Mouse (Mus musculus) right cerebral cortex, postnatal 10 days (tissue): Measurements from ENCODE around the gene Stum.

Experiments
- DNase-seq, 2 experiments: peaks; one replicate each; pipeline ENCODE4 v3.0.0; 2021; ENCODE audit warnings: low spot score in 2 of 2

The Stum gene

DNA sequence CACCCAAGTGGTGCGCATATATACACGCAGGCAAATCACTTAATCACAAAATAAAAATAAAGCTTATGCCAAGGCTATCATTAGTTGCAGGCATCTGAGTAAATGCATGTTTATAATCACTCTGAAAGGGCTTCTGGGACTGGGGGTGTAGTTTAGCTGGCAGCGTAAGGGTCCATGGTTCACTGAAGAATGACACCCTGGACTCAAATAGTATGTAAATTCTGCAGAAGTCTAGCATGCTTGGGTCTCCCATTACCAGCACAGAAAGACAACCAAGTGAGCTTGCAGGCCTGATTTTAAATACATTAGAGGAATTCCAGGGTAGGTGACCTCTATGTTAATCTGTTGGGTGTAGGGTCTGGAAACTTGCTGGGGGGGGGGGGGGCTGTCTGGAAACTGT is 16.5 kb upstream of the Stum start:
- no peak for DNase-seq

DNA sequence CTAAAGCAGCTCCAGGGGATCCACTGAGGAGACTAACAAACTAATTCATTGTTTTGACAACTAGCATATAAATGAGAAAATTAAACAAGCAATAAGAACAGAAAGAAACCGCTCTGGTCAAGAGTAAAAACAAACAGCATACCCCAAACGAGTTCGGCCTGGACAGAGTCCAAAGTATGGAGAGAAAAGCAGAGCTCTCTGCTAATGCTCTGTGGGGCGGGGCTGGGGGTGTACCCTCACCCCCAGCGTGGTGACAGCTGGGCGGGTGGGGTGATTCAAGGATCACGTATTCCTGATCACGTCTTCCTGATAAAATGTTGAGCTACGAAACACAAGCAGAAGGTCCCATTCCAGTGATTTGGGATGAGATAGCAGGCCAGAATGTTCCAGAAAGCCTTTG is 9.5 kb upstream of the Stum start:
- no peak for DNase-seq

DNA sequence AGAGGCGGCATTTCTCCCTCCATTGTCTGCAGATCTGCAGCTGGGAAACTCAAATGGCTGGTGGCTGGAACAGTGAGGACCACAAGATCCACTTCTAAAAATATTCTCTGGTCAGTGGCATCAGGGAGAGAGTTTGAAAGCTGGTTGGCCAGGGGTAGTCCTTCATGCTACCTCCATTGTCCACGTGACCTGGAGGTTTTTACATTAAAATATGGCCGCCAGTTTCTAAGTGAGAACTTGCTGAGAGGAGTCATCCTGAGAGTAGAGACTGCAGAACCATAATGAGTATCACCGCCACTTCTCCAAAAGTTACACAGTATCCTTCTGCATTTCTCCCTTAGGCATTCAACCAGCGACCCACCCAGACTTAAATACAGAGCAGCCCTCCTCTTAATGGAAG is 2.0 kb upstream of the Stum start:
- DNase-seq: no peak

DNA sequence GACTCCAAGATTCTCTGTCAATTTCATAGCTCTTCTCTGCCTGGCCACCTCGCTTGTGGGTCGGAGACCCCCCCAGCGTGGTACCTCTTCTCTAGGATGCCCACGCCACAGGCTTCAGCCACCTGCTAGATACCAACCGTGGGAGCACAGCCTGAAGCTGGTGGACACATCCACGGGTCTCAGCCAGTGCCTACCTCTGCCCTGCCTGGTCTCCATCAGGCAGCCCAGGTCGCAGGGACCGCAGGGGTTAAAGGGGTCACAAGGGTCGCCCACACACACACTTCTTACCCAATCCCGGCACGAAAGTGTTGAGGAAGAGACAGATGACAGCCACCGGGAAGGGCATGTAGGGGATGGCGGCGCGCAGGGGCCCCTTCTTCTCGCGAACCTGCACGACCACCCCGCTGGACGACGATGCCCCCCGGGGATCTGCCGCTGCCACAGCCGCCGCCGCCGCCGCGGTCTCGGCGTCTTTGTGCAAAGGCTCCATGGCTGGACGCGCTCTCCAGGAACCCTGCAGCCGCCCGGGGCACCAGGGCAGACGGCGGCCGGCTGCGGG is 385 bp downstream of the Stum start:
- peak in 1 of 2 experiments; percentile 57 for DNase-seq

DNA sequence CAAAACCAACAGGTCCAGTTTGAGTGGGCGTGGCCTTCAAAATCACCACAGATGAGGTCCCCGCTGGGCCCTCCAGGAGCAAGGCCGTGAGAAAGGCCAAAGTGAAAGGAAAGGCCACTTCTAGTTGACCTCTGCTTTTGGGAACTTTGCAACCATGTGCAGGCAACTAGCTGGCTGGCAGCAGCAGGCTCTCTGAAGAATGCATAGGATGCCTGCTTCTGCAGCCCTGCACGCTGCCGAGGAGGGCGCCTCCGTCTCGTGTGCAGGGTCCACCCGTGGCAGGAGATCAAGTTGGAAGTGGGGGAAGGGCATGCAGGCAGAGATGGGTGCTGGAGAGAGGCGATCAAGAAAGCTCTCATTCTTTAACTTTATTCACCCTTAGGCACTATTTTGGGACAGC is 1.3 kb downstream of the Stum start:
- peak in 1 of 2 experiments; percentile 57 for DNase-seq

DNA sequence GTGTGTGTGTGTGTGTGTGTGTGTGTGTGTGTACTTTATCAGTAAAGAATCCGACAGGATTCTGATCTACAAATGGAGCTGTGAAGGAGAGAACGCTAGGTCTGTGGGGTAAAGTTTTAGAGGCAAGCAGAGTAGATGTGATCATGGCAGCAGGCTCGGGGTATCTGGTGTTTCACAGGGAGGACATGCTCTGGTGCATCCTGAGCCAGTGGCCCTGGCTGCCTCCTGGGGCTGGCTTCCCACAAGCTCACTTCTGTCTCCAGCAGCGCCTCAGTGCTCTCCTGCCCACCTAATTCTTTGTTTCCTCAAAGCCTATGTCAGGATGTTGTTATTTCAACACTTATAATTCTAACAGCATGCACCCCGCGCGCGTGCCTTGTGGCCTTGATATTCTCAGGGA is 2.0 kb downstream of the Stum start:
- DNase-seq: no peak

DNA sequence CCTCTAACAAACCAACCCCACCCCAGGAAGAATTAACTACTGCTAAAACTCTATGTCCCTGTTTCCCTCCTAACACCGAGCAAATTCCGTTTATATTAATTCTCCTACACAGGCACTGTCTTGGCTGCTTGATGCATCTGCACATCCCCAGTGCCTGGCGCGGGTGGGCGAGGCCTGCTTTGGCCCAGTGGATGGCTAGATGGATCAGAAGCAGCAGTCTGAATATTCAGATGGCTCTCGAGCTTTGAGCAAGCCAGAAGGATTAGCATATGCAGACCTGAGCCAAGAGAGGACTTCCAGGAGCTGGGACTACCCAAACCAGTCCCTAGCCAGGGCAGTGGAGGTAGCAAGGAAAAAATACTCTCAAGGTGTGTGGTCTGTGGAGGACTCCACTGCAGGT is 3.0 kb downstream of the Stum start:
- peak in 1 of 2 experiments; percentile 58 for DNase-seq

DNA sequence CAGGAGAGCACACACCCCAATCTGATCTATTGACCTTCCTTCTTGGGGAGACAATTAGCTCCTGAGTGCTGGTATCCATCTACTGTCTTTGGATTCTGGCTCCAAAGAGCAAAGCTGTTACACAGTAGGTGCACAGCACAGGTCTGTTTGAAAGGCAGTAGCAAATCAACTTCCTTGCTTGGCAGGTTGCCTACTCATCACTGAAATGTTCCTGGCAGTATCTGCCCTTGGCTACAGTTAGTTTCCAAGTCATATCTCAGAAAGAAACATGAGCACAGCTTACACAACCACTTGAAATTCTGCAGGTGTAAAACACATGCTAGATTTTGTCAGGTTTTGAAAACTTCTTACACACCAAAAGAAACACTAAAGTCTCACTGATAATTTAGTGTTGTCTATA is 9.7 kb downstream of the Stum start:
- no peak for DNase-seq

DNA sequence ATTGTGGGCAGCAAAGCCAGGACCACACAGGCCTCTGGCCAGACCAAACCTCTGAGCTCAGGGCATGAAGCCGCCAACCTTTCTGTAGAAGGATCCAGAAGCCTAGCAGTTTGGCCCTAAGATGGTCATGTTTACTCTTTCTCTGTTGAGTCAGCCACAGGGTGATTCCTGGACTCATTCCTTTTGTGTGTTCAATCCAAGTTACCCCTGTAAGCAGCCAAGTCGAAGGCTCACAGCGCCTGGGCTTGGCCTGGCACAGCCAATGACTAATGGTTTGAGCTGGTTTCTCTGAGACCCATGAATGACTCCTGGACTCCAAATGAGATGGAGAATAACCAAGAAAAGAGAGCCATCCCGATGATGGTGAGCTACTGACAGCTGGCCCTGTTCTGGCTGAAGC is 15.3 kb downstream of the Stum start:
- DNase-seq: peak in 1 of 2 experiments; percentile 12

DNA sequence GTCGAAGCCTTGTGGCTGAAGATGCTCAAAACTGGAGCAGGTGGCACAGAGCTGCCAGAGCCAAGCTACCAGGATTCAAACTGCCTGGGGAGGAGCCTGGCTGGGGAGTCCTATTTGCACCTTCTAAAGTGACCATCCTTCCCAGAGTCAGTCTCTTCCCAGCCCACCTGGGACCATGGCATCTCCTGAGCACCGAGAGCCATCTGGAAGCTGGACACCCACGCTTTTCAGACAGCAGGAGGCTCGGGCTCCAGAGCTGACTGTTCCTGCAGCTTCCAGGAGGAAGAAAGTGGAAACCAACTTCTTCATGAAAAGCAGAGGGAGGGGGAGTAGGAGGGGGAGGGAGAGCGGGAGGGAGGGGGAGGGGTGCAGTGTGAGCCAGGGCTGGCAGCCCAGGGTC is 17.7 kb downstream of the Stum start:
- DNase-seq: peak; percentile 53 to 71

DNA sequence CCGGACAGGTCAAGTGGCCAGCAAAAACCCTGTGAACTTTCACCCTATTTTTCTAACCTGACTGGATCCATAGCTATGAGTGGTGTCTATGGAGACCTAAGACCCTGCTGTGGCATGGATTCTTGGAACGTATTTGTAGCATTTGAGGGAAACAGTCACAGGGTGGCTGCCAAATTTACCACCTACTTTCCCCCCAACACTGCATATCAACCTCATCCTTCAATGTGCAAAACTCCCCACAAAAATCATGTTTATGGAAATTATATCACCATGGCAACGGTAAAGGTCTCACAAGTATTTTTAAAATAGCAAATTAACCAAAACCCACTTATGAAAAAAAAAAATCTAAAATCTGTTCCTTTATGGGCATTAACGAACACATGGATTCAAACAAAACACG is 18.9 kb downstream of the Stum start:
- DNase-seq: peak in 1 of 2 experiments; percentile 62

DNA sequence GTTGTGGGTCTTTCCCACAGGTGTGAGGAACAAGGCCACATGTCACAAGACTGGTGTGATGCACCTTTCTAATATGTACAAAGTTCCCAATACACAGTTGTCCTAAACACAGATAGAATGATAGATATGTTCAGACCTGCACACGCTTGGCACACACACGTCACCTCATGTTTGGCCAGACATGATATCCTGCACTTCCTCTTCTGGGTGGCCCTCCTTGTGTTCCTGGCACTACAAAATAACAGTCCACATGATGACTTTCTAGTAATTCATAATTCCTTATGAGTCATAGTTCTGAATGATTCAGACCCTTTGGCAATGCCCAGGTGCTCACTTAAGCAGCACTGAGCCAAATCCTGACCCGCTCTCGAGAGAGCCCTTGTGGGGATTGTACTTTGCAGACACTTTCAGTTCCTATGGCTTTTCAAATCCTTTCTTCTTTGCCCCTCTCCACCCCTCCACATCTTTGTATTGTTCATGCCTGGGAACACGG is 20.3 kb downstream of the Stum start:
- no peak for DNase-seq

DNA sequence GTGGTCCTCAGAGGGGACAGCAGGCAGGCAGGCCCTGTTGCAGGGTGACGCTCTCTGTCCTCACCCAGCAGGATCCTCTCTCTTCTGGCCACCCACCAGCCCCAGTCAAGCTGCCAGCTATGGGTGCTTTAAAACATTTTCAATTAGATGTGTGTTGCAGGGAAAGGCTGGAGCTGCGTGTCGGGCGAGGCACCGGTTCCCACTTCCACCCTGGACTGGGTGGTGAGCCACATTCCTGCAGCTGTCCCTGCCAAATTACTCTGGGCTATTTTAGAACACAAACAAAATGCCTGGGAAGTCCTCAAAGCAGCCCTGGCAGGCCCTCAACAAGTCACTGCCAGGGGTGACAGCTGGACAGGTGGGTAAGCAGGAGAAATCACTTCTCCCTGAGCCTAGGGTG is 20.9 kb downstream of the Stum start:
- peak; percentile 49 to 55 for DNase-seq

DNA sequence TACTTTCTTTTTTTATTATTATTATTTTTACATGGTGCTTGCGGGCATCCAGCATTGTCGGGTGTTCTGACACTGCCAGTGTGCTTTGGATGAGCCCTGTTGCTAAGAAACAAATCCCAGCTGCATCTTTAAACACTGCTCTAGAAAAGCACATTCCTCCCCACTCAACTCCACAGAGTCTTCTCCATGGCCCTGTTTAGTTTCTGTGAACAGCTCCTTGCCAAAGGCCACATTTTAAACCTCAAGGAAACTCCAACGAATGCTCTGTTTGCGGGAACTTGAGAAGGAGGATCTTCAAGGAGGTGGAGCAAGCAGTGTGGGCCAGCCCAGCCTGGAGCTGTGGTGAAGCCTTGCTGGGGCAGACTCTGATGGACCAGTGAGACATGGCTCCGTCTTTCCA is 22.6 kb downstream of the Stum start:
- peak in 1 of 2 experiments; percentile 49 for DNase-seq

DNA sequence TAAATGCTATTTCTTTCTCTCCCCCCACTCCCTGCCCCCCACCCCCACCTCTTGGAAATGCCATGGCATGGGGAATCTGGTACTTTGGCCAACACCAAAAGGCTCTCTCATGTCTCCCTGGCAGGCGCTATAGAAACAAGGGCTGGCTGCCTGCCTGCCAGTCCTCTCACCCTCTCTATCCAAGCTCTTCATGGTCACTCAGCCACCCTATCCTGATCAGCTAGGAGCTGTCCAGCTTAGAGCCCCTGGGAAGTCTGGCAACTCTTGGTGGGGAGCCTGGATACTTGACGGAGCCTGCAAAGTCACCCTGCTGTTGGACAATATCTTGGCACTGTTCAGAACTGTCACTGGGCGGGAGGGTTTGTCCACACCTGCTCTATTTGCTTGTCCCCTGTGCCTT is 24.6 kb downstream of the Stum start:
- no peak for DNase-seq

DNA sequence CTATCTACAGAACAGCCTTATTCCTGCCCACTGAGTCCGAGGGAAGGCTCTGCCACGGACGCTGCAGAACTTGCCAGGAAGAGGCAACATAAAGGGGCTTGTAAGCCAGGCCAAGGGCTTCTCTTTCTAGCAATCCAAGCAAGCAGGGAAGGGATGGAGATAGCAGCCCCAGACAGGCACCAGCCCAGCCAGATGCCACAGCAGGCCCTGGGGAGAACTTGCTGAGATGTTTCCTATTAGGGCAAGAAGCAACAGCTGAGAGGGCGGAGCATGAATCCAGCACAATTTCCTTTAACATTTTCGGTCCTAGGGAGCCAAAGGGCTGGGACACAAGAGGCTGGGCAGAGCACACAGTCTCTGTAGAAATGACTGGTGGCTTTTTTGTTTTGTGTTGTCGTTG is 25.0 kb downstream of the Stum start:
- no peak for DNase-seq

DNA sequence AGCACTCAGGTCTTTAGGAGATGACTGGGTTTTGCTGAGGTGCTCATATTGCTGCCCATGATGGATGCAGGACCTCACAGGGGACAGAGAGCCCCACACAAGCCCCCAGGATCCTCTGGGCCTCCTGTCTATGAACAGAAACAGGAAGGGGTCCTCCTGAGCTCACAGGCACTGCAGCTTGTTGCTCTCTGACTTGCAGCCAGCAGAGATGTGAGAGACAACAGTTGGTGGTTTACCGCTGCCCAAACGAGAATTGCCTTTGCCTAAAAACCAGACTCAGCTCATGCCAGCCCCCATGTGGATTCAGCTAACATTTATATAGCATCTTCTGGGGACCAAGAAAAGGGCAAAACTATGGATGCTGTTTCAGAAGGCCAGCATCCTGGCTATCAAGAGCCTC is 33.7 kb downstream of the Stum start:
- no peak for DNase-seq

DNA sequence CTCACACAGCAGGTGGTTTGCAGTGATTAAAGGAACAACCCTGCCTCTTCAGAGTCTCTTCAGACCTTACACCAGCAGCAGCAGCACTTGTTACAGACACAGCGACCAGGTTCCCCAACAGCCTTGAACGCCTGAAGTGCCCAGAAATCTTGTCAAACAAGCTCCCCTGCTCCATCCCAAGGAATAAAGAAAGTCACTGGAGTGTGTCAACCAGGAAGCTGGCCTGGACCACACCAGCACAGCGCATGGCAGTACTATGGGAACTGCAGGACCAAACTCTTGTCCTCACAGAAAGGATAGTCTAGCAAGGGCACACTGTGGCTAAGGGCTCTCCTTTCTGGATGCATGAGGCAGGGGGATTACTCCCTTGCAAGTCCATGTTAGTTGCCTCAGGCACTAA is 38.9 kb downstream of the Stum start:
- no peak for DNase-seq

DNA sequence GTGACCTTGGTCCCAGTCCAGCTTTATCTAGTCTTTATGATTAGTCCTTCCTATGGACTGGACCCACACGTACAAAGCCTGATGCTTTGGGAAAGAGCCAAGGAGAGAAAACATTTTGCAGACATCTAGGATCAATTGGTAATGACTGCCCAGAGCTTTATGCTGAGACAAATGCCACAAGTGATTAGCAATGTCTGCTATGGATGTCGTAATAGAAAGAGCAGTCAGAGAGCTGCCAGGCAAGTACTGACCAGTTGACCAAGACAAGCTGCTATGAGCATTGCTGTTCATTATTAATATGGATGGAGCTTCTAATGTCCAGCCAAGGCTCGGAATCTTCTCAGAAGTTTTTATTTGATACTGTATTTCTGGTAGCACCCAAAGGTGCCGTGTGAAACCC is 43.8 kb downstream of the Stum start:
- DNase-seq: no peak

DNA sequence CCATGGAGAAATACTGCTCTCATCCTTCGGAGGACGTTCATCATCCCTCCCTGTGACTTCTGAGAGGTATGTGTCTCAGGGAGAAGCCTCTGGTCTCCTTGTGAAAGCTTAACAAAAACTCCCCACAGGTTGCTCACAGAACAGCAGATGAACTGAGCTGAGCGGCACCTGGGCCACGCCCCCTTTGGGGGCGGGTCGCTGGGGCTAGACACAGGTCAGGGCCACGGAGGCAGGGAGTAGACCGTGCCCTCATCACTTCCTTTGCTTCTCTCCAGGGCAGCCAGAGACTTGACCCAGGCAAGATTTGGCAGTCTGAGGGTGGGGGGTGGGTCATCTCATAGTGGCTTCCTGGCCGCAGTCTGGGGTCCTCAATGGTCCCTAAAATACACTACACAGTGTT is 48.4 kb downstream of the Stum start:
- no peak for DNase-seq

DNA sequence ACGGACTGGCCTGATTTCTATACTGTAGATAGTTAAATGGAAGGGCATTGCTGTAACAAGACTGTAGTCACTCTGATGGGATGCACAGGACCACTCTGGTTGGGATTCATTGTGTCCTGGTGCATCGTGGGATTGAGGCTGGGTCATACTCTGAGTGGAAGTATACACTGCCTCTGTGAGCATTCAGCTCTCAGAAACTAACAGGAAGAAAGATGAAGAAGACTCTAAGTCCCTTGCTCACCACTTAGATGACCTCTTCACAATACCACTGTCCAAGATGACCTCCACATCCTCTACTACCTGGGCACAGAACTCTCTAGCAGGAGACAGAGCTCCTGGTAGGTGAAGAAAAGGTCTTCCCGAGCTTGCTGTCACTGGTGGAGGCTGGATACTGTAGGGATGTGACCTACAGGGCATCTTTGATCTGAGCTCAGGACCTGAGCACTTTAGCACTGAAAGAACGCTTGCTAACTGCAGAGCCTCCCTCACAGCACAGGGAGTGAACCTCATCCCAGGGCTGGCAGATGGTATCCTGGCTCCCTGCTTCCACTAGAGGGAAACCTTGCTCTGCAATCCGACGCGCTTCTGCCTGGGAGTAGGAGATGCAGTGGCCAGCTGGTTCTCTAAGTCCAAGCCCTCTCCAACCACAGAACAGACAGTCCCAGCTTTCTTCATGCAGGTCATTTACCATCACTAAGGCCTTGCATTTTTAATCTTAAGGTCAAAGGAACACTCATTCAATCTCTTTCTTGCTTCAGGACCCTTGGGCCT is 49.3 kb downstream of the Stum start:
- DNase-seq: peak; percentile 81 to 85

DNA sequence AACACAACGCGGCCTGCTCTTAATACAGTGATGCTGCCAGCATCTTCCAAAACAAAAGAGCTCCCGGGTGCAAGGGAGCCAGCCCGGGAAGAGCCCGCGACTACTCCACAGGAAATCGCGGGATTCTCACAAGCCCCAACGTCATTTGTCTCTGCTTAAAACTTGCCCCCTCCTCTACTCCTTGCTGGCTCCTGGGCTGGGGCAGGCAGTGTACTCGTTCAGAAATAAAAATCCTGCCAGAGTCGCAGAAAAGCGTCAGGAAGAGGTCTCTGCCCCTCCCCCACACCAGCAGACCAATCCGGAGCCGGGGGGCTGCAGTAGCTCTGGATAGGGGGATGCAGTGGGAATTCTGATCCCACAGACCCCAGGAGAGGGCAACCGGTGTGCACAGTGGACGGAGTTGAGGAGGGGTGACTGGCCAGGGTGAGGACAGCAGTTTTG is 50.2 kb downstream of the Stum start:
- no peak for DNase-seq

DNA sequence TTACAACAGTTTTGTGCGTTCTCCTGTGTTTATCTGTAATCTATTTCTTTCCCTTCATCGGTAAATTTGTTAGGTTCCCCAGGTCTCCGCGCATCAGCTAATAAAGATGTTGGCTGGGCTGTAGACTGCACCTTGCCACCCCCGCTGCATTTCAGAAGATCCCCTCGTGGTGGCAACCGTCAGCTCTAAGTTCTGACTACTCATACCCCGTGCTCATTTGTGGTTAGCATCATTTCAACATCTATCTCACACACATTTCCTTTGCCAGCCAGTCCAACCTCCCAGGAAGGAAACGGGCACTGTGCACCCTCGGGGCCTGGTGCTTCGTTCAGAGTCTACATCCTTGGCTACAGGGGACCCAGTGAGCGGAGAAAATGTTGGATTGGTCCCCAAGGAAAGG is 51.5 kb downstream of the Stum start:
- DNase-seq: peak; percentile 62 to 63

DNA sequence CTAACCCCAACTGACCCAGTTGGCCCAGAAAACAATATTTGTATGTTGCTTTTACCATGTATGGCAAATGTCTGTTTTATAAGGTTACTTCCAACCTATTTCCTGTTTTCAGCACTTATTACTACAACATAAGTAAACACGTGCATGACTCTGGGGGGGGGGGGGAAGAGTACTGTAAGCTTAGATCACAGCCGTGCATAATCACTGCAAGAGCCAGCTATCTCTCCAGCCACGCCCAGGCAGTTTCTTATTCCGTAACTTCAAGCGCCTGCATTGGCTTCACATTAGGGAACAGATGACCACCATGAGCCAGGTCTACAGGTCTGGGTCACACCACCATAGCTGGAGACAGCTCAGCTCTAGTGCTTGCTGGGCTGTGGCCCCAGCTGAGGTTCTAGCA is 53.5 kb downstream of the Stum start:
- no peak for DNase-seq
